Mouse (Mus musculus): ENCODE measurements around the gene Tmem101. TPM values are rescaled to one million over a fixed set of nuclear protein-coding genes. Genes with fewer than 3 reads are reported as not detected.
A peak's percentile ranks its signal among the peaks of the same experiment; 100 is the strongest.
"Not testable (repeated sequence)": the region's sequence is repeated elsewhere in the genome, so short reads cannot be mapped to it uniquely, and the experiment has no call there.

Gene Tmem101
- polyA plus RNA-seq, 1 experiment: 3.3 TPM

DNA sequence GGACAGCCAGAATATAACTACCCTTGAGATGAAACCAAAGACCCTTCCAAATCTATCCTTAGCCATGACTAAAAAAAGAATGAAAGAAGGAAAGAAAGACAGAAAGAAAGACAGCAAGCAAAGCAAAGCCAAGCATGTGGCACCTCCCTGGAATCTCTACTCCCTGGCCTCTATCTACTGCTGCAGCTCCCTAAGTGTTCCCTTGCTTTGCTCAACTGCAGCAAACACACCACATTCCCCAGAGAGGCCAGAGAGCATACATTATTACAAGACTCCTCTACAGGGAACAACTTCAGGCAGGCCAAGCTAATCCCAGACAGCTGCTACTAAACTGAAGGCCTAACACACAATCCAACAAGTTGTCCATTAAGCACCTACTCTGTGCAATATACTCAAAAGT lies 23.6 kb upstream of the Tmem101 start:
- Histone ChIP-seq H3K4me3 (ENCODE audit: insufficient read depth, low read depth, low read length) (no peak overlapping the region), H3K27ac (replicated peaks; ENCODE audit: low read depth, low read length) (no peak overlapping the region), H3K4me1 (ENCODE audit: control insufficient read depth, insufficient read depth, insufficient read length, low read length) (0 out of 2 replicates have a peak, but pooled peaks cover 7% of the 10 kb centered on the region)

DNA sequence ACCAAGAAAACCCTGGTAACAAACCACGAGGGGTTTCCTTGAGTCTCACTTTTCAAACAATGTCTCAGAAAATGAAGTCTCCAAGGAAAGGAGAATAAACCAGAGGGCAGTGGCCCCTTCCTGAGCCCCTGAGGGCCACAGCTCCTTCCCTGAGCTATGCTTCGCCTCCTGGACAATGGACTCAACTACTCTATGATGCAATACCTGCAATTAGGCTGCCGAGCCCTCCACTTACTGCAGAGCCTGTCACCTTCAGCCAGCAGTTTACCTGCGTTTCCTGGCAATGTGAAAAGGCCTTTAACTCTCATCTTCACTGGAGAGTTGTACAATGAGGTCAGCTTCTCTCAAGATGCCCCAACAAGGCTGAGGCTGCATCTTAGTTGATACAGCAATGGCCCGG lies 12.5 kb upstream of the Tmem101 start:
- no peak overlapping the region for H3K4me3 ChIP-seq (ENCODE audit: insufficient read depth, low read depth, low read length)
- H3K27ac ChIP-seq (replicated peaks; ENCODE audit: low read depth, low read length): no peak overlapping the region
- H3K4me1 ChIP-seq (ENCODE audit: control insufficient read depth, insufficient read depth, insufficient read length, low read length): no peaks in the 10 kb centered on the region

DNA sequence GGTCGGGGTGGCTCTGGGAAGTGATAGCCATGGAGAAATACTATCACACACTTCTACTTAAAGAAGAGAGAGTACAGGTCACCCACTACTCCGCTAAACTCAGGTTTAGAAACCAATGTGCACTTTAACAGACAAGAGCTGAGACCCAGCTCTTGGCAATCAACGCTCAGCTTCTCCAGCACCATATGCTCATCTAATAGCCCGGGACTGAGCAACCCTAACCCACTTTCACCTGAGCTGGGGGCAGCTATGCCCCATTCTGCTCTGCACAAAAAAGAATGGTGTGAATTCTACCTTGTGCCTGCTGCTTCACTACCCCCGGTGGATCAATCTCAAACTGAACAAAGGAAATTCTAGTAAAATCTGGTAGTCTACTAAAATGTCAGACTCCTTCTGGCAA lies 11.3 kb upstream of the Tmem101 start:
- H3K4me3 ChIP-seq (ENCODE audit: insufficient read depth, low read depth, low read length): no peak overlapping the region
- no peak overlapping the region for H3K27ac ChIP-seq (replicated peaks; ENCODE audit: low read depth, low read length)
- H3K4me1 ChIP-seq (ENCODE audit: control insufficient read depth, insufficient read depth, insufficient read length, low read length): no peaks in the 10 kb centered on the region

- H3K4me3 ChIP-seq (ENCODE audit: insufficient read depth, low read depth, low read length): no peak overlapping the region
- H3K4me1 ChIP-seq (ENCODE audit: control insufficient read depth, insufficient read depth, insufficient read length, low read length): no peaks in the 10 kb centered on the region
- no peak overlapping the region for H3K27ac ChIP-seq (replicated peaks; ENCODE audit: low read depth, low read length)
Observed at GRCm38 (mm10) chr11:102165971-102166722, 9.9 kb upstream of the Tmem101 start.

DNA sequence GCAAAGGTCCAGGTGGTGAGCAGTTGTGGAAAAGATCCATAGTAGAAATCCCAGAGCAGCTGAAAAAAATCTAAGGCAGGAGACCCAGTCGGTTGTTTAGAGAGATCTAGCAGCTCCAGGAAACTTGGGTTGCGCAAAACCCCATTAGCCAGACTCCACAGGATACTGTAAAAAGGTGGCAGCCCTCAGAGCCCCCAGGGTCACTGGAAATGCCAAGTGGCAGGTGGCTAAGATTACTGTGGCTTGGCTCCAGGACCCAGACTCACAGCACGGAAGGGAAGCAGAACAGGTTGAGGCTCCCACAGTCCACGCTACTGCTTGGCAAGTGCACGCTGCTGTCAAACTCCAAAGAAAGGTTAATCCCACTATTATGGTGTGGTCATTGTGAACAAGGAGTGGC lies 3.6 kb upstream of the Tmem101 start:
- no peak overlapping the region for H3K27ac ChIP-seq (replicated peaks; ENCODE audit: low read depth, low read length)
- H3K4me3 ChIP-seq (ENCODE audit: insufficient read depth, low read depth, low read length): no peak overlapping the region
- no peaks in the 10 kb centered on the region; the same call in 1 of the 2 replicates for H3K4me1 ChIP-seq (ENCODE audit: control insufficient read depth, insufficient read depth, insufficient read length, low read length)

DNA sequence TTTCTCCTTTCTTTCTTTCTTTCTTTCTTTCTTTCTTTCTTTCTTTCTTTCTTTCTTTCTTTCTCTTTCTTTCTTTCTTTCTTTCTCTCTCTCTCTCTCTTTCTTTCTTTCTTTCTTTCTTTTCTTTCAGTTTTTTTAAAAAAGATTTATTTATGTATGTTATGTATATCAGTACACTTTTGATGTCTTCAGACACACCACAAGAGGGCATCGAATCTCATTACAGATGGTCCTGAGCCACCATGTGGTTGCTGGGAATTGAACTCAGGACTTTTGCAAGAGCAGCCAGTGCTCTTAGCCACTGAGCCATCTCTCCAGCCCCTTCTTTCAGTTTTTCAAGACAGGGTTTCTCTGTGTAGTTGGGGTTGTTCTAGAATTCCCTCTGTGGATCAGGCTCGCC lies 1.8 kb upstream of the Tmem101 start:
- not testable (repeated sequence) for H3K4me3 ChIP-seq (ENCODE audit: insufficient read depth, low read depth, low read length); H3K27ac ChIP-seq (replicated peaks; ENCODE audit: low read depth, low read length); H3K4me1 ChIP-seq (ENCODE audit: control insufficient read depth, insufficient read depth, insufficient read length, low read length)

DNA sequence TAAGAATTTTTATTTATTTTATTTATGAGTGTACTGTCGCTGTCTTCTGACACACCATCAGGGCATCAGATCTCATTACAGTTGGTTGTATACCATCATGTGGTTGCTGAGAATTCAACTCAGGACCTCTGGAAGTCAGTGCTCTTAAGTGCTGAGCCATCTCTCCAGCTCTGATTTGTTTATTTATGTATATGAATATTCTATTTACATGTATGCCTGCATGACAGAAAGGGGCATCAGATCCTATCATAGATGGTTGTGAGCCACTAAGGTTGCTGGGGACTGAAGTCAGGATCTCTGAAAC lies 534 bp upstream of the Tmem101 start:
- no peaks in the 10 kb centered on the region; the same call in 1 of the 2 replicates for H3K4me1 ChIP-seq (ENCODE audit: control insufficient read depth, insufficient read depth, insufficient read length, low read length)
- no peak overlapping the region for H3K4me3 ChIP-seq (ENCODE audit: insufficient read depth, low read depth, low read length)
- no peak overlapping the region for H3K27ac ChIP-seq (replicated peaks; ENCODE audit: low read depth, low read length)

GRCm38 (mm10) chr11:102147213-102147989 lies 8.8 kb downstream of the Tmem101 start:
- H3K27ac ChIP-seq (replicated peaks; ENCODE audit: low read depth, low read length): no peak overlapping the region
- H3K4me3 ChIP-seq (ENCODE audit: insufficient read depth, low read depth, low read length): no peak overlapping the region
- no peaks in the 10 kb centered on the region; the same call in 1 of the 2 replicates for H3K4me1 ChIP-seq (ENCODE audit: control insufficient read depth, insufficient read depth, insufficient read length, low read length)

GRCm38 (mm10) chr11:102146531-102146930 lies 9.7 kb downstream of the Tmem101 start:
- Histone ChIP-seq H3K4me3 (ENCODE audit: insufficient read depth, low read depth, low read length) (no peak overlapping the region), H3K27ac (replicated peaks; ENCODE audit: low read depth, low read length) (no peak overlapping the region), H3K4me1 (ENCODE audit: control insufficient read depth, insufficient read depth, insufficient read length, low read length) (no peaks in the 10 kb centered on the region; the same call in 1 of the 2 replicates)

GRCm38 (mm10) chr11:102146005-102146404 lies 10.2 kb downstream of the Tmem101 start:
- H3K4me3 ChIP-seq (ENCODE audit: insufficient read depth, low read depth, low read length): peak overlapping the region; percentile 19; the same call in 1 of the 2 replicates
- no peak overlapping the region for H3K27ac ChIP-seq (replicated peaks; ENCODE audit: low read depth, low read length)
- no peaks in the 10 kb centered on the region; the same call in 1 of the 2 replicates for H3K4me1 ChIP-seq (ENCODE audit: control insufficient read depth, insufficient read depth, insufficient read length, low read length)

DNA sequence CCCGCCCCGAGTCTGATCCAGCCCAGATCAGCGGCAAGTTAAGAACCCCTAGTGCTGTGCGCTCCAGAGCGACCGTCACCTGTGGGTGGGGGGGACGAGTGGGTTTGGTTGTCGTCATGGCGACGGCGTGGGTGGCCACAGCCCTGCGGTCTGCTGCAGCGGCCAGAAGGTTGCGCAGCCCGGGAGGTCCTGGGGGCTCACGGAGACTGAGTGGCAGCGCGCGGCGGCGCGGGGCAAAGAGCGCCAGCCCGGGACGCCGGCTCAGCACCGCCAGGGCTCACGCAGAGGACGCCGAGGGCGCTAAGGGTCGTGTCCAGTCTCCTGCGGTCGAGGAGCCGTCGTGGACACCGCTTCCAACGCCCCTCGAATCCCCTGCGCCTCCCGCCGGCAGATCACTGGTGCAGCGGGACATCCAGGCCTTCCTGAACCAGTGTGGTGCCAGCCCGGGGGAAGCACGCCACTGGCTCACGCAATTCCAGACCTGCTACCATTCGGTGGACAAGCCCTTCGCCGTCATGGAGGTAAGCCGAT lies 10.7 kb downstream of the Tmem101 start, which contains the start of gene Nags:
Nags (plus strand) TSS at position 43 of the 531 bp plus-strand sequence.
- no peaks in the 10 kb centered on the region; the same call in 1 of the 2 replicates for H3K4me1 ChIP-seq (ENCODE audit: control insufficient read depth, insufficient read depth, insufficient read length, low read length)
- H3K27ac ChIP-seq (replicated peaks; ENCODE audit: low read depth, low read length): no peak within 1 kb of the TSS
- H3K4me3 ChIP-seq (ENCODE audit: insufficient read depth, low read depth, low read length): peak within 1 kb of the TSS; percentile 19; the same call in 1 of the 2 replicates

DNA sequence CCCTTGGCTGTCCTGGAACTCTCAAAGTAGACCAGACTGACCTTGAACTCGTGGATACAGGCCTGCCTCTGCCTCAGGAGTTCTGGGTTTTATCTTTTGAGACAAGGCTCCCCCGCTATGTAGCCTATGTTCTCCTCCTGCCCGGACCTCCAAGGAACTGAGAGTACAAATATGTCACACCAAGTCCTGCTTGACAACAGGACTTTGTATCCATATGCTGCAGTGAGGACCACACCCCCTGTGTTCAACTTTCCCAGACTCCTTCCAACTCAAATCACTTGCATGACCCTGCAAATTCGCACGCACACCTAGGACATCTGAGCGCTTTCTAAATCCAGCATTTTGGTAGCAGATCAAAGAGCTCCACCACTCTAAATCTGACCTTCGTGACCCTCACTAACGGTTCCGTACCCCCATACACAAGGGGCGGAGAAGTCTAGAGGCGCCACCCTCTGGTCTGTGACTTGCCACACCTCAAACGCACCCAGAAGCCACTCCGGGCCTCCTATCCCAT lies 11.2 kb downstream of the Tmem101 start:
- H3K4me3 ChIP-seq (ENCODE audit: insufficient read depth, low read depth, low read length): no peak overlapping the region
- no peaks in the 10 kb centered on the region; the same call in 1 of the 2 replicates for H3K4me1 ChIP-seq (ENCODE audit: control insufficient read depth, insufficient read depth, insufficient read length, low read length)
- H3K27ac ChIP-seq (replicated peaks; ENCODE audit: low read depth, low read length): no peak overlapping the region

DNA sequence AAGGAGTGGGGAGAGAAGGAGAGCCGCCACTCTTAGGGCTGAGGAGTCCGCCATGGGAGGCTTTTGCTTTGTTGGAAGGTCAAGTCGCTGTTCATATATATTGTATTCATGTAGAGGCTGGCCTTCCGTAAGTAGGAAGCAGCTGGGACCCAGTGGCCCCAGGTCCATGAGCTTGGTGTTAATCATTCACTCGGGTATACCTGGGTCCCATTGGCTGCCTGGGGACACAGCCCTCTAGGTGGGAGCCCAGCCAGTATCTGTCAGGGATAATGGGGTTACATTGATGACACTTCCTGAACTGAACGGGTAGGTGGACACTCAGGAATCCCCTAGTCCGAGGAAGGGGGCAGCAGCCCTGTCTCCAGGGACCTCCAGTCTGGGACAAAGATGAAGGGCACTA lies 13.8 kb downstream of the Tmem101 start:
- no peak overlapping the region for H3K4me3 ChIP-seq (ENCODE audit: insufficient read depth, low read depth, low read length)
- no peaks in the 10 kb centered on the region; the same call in 1 of the 2 replicates for H3K4me1 ChIP-seq (ENCODE audit: control insufficient read depth, insufficient read depth, insufficient read length, low read length)
- no peak overlapping the region for H3K27ac ChIP-seq (replicated peaks; ENCODE audit: low read depth, low read length)

DNA sequence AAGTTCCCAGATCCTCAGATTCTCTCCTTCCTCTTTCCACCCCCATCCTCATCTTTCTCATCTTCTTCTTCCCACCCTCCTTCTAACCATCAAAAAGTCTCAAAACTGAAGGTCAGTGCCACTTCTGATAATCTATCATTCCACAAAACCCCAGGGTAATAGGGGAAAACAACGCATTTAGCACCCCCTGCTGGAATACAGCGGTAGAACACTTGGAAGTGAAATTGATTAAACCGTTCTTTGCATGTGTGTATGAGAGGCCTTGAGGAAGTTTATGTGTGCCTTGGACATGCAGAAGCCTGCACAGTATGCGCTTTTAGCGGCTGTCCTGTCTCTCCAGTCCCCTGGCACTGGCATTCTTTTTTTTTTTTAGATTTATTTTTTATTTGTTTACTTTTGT lies 15.7 kb downstream of the Tmem101 start:
- H3K4me3 ChIP-seq (ENCODE audit: insufficient read depth, low read depth, low read length): no peak overlapping the region
- no peaks in the 10 kb centered on the region for H3K4me1 ChIP-seq (ENCODE audit: control insufficient read depth, insufficient read depth, insufficient read length, low read length)
- no peak overlapping the region for H3K27ac ChIP-seq (replicated peaks; ENCODE audit: low read depth, low read length)

- no peak overlapping the region for H3K4me3 ChIP-seq (ENCODE audit: insufficient read depth, low read depth, low read length)
- H3K4me1 ChIP-seq (ENCODE audit: control insufficient read depth, insufficient read depth, insufficient read length, low read length): no peaks in the 10 kb centered on the region
- no peak overlapping the region for H3K27ac ChIP-seq (replicated peaks; ENCODE audit: low read depth, low read length)
Observed at GRCm38 (mm10) chr11:102138447-102138740, 17.8 kb downstream of the Tmem101 start.

All from brown adipose tissue, adult 24 weeks (tissue).